Mouse (Mus musculus): Measurements from ENCODE around the gene Atoh7.
A peak's percentile ranks its signal among the peaks of the same experiment; 100 is the strongest.
"Not testable (repeated sequence)": the region's sequence is repeated elsewhere in the genome, so short reads cannot be mapped to it uniquely, and the experiment has no call there.

Gene Atoh7

GRCm38 (mm10) chr10:63099521-63099920, at the start of gene Atoh7:
Gene Atoh7, plus strand, starts transcription at chr10:63099651.
- DNase-seq (ENCODE audit: low read depth, low spot score): no peak

- DNase-seq (ENCODE audit: low read depth, low spot score): no peak
Observed at GRCm38 (mm10) chr10:63051267-63051666, 48.2 kb upstream of the Atoh7 start.

GRCm38 (mm10) chr10:63052011-63052410, 47.4 kb upstream of the Atoh7 start:
- DNase-seq (ENCODE audit: low read depth, low spot score): no peak

GRCm38 (mm10) chr10:63053007-63053406, 46.4 kb upstream of the Atoh7 start:
- DNase-seq (ENCODE audit: low read depth, low spot score): no peak

- not testable (repeated sequence) for DNase-seq (ENCODE audit: low read depth, low spot score)
Observed at GRCm38 (mm10) chr10:63054071-63054470, 45.4 kb upstream of the Atoh7 start.

- no peak for DNase-seq (ENCODE audit: low read depth, low spot score)
Observed at GRCm38 (mm10) chr10:63054586-63054985, 44.9 kb upstream of the Atoh7 start.

- no peak for DNase-seq (ENCODE audit: low read depth, low spot score)
Observed at GRCm38 (mm10) chr10:63056966-63057750, 42.3 kb upstream of the Atoh7 start.

- no peak for DNase-seq (ENCODE audit: low read depth, low spot score)
Observed at GRCm38 (mm10) chr10:63059862-63060261, 39.6 kb upstream of the Atoh7 start, which contains the start of gene Pbld1. Gene Pbld1, plus strand, starts transcription at chr10:63060162.

- DNase-seq (ENCODE audit: low read depth, low spot score): no peak
Observed at GRCm38 (mm10) chr10:63060406-63060805, 39.0 kb upstream of the Atoh7 start.

- DNase-seq (ENCODE audit: low read depth, low spot score): no peak
Observed at GRCm38 (mm10) chr10:63061266-63061665, 38.2 kb upstream of the Atoh7 start.

GRCm38 (mm10) chr10:63062696-63063095, 36.8 kb upstream of the Atoh7 start:
- DNase-seq (ENCODE audit: low read depth, low spot score): no peak

- DNase-seq (ENCODE audit: low read depth, low spot score): no peak
Observed at GRCm38 (mm10) chr10:63063365-63063764, 36.1 kb upstream of the Atoh7 start.

GRCm38 (mm10) chr10:63064516-63064915, 34.9 kb upstream of the Atoh7 start:
- DNase-seq (ENCODE audit: low read depth, low spot score): no peak

- no peak for DNase-seq (ENCODE audit: low read depth, low spot score)
Observed at GRCm38 (mm10) chr10:63065561-63065960, 33.9 kb upstream of the Atoh7 start.

GRCm38 (mm10) chr10:63065988-63066387, 33.5 kb upstream of the Atoh7 start:
- peak; percentile 57 for DNase-seq (ENCODE audit: low read depth, low spot score)

- DNase-seq (ENCODE audit: low read depth, low spot score): no peak
Observed at GRCm38 (mm10) chr10:63086304-63086703, 13.1 kb upstream of the Atoh7 start.

GRCm38 (mm10) chr10:63089103-63089757, 10.2 kb upstream of the Atoh7 start:
- no peak for DNase-seq (ENCODE audit: low read depth, low spot score)

- no peak for DNase-seq (ENCODE audit: low read depth, low spot score)
Observed at GRCm38 (mm10) chr10:63089758-63090571, 9.5 kb upstream of the Atoh7 start.

GRCm38 (mm10) chr10:63091915-63092314, 7.5 kb upstream of the Atoh7 start:
- DNase-seq (ENCODE audit: low read depth, low spot score): no peak

- no peak for DNase-seq (ENCODE audit: low read depth, low spot score)
Observed at GRCm38 (mm10) chr10:63092616-63093550, 6.6 kb upstream of the Atoh7 start.

- no peak for DNase-seq (ENCODE audit: low read depth, low spot score)
Observed at GRCm38 (mm10) chr10:63096757-63097156, 2.7 kb upstream of the Atoh7 start.
